Mouse (Mus musculus) spleen, adult 2 months (tissue): ENCODE data around the gene Zfp791.

Experiments used
- CTCF ChIP-seq: fragments of 200-500 bp; IDR thresholded peaks from 2 replicates; pipeline ENCODE4 v1.5.1; 2011; ENCODE audit warnings: mild to moderate bottlenecking, inconsistent platforms; ENCODE audit not compliant: insufficient read depth, insufficient read length, insufficient replicate concordance; ENCODE audit errors: extremely low read depth
- POLR2A ChIP-seq: fragments of 200-500 bp; IDR thresholded peaks from 2 replicates; pipeline ENCODE4 v1.6.1; 2011; ENCODE audit warnings: low read depth, low read length, inconsistent platforms

DNA sequence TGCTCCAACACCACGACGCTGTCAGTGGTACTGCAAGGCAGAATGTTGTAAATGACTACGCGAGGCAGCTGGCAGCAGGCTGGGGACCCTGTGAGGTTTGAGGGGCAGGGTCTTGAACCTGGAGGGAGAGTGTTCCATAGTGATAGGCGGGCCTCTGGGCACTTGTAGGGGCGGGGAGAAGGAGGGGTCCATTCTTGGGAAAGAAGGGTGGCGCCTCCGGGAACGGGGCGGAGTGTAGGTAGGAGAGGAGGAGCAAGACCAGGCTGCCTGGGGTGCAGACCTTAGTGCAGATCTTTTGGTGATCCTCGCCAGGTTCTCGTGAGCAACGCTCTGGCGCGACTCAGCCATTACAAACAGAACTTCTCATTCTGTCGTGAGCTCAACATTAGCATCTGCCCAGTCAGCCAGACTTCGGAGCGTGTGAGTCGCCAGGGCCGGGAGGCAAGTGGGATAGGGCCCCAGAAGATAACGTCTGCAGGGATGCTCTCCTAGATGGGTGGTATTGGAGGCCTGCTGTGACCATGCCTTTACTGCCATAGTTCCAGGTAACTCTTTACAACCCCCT is 31.3 kb downstream of the Zfp791 start:
- TF ChIP-seq CTCF, result no peak
- no peak for TF ChIP-seq POLR2A
